Mouse (Mus musculus) limb, embryonic 12.5 days (tissue): ENCODE data around the gene Cfi. TPM values are rescaled to one million over a fixed set of nuclear protein-coding genes. Genes with fewer than 3 reads are reported as not detected.

Source experiments
- ATAC-seq: fragments of 200-750 bp; cut with Nextera tagmentation; 2 replicates; pipeline ENCODE4 v1.8.0; 2017; ENCODE audit warnings: low read depth, moderate TSS enrichment; ENCODE audit not compliant: insufficient number of reproducible peaks, insufficient read depth, low FRiP score, low TSS enrichment
- H3K27ac ChIP-seq: fragments of 300-500 bp; sonication (generic); 2 replicates; pipeline ENCODE4 v1.5.1; 2016; ENCODE audit warnings: mild to moderate bottlenecking, moderate library complexity
- H3K27me3 ChIP-seq: fragments of 300-500 bp; sonication (generic); 2 replicates; pipeline ENCODE4 v1.6.1; 2016; ENCODE audit warnings: mild to moderate bottlenecking, moderate library complexity
- H3K36me3 ChIP-seq: fragments of 300-500 bp; sonication (generic); 2 replicates; pipeline ENCODE4 v1.6.1; 2016; ENCODE audit warnings: mild to moderate bottlenecking, moderate library complexity
- H3K4me1 ChIP-seq: fragments of 300-500 bp; sonication (generic); replicated peaks from 2 replicates; pipeline ENCODE4 v1.6.1; 2016
- H3K4me2 ChIP-seq: fragments of 300-500 bp; sonication (generic); 2 replicates; pipeline ENCODE4 v1.6.1; 2016; ENCODE audit warnings: mild to moderate bottlenecking, moderate library complexity
- H3K4me3 ChIP-seq: fragments of 300-500 bp; sonication (generic); replicated peaks from 2 replicates; pipeline ENCODE4 v1.5.1; 2016; ENCODE audit warnings: mild to moderate bottlenecking
- H3K9ac ChIP-seq: fragments of 300-500 bp; sonication (generic); replicated peaks from 2 replicates; pipeline ENCODE4 v1.6.1; 2016; ENCODE audit warnings: mild to moderate bottlenecking, moderate library complexity
- H3K9me3 ChIP-seq: fragments of 300-500 bp; sonication (generic); 2 replicates; pipeline ENCODE4 v1.6.1; 2016; ENCODE audit warnings: mild to moderate bottlenecking, moderate library complexity
- WGBS: fragments of 180-500 bp; shearing (Covaris S2); methylation state at CpG from one replicate; pipeline ENCODE4 v1.1.7; 2016; 5-methylcytosine and 5-hydroxymethylcytosine counted together
- polyA plus RNA-seq: library from polyadenylated mRNA; unstranded; fragments of >200 nt; fragmentation: Nextera tagmentation; extraction: Ambion mirVana; gene quantifications from 2 replicates; pipeline ENCODE4 v1.2.1, GENCODE M21; 2016

Gene Cfi
- 0.13 and 0.23 TPM in 2 replicates for polyA plus RNA-seq

DNA sequence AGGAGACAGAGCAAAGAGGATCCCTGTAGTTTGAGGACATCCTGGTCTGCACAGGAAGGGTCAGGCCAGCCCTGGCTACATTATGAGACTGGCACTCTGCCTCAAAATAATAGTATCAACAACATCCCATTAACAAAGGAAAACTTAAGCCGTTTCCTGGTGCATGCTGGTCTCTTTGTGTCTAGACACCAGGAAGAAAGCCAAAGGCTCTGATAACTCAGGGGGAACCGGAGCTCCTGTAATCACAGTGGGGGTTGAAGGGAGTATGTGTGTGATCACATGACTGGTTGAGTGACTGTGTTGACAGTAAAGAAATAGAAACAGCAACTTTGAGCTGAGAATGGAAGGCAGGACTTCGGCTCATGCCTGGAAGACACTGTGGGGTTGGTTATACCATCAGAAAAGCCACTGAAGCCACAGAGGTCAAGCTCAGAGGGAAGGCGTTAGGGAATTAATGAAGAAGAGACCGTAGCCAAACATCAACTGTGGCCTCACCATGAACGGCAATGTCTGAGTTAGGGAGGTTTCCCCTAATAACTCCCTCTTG lies at the start of gene Cfi:
TSS of gene Cfi (plus strand) at position 497 of the 547 bp plus-strand sequence.
- H3K27ac ChIP-seq: no peak within 1 kb of the TSS
- H3K27me3 ChIP-seq: no peaks in the 10 kb centered on the region
- no peak within 1 kb of the TSS for H3K4me3 ChIP-seq
- no peaks in the 10 kb centered on the region for H3K4me1 ChIP-seq
- 72% methylated on average over 6 of the region's 6 CpGs for WGBS
- no peak for ATAC-seq
- no peaks in the 10 kb centered on the region for H3K9me3 ChIP-seq
- 0 out of 2 replicates have a peak within 1 kb of the TSS, but pooled peaks have one; percentile 2 for H3K4me2 ChIP-seq
- H3K36me3 ChIP-seq: no peaks in the 10 kb centered on the region
- H3K9ac ChIP-seq: no peak within 1 kb of the TSS

GRCm38 (mm10) chr3:129793801-129794200 lies 41.9 kb upstream of the Cfi start:
- Histone ChIP-seq H3K4me1 (no peaks in the 10 kb centered on the region), H3K9me3 (no peaks in the 10 kb centered on the region), H3K4me2 (no peak overlapping the region), H3K4me3 (no peak overlapping the region), H3K27me3 (no peaks in the 10 kb centered on the region), H3K36me3 (no peaks in the 10 kb centered on the region), H3K9ac (no peak overlapping the region), H3K27ac (no peak overlapping the region)
- ATAC-seq: no peak
- WGBS: 89% methylated on average over 5 of the region's 5 CpGs

GRCm38 (mm10) chr3:129797341-129797740 lies 38.3 kb upstream of the Cfi start:
- Histone ChIP-seq H3K27me3 (no peaks in the 10 kb centered on the region), H3K9me3 (no peaks in the 10 kb centered on the region), H3K4me3 (no peak overlapping the region), H3K9ac (no peak overlapping the region), H3K27ac (no peak overlapping the region), H3K4me2 (no peak overlapping the region), H3K4me1 (no peaks in the 10 kb centered on the region), H3K36me3 (no peaks in the 10 kb centered on the region)
- WGBS: 81% methylated on average over 5 of the region's 5 CpGs
- ATAC-seq: no peak

DNA sequence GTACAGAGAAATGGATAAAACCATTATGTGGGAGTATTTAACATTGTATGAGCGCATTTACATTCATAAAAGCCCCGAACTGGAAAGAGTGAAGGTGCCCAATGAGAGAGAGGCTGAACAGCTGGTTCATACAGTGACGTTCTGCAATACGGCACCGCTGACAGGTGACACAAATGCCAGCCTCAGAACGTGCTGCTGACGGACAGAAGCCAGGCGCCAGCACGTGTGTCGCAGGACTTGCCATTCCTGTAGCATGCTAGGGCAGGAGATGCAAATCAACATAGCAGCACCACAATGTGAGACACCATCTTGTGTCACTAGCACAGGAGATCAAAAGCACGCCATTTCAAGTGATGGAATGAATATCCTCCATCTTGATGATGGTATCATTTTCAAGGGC lies 37.1 kb upstream of the Cfi start:
- H3K9ac ChIP-seq: no peak overlapping the region
- H3K4me3 ChIP-seq: no peak overlapping the region
- no peaks in the 10 kb centered on the region for H3K9me3 ChIP-seq
- no peak overlapping the region for H3K4me2 ChIP-seq
- H3K36me3 ChIP-seq: no peaks in the 10 kb centered on the region
- 75% methylated on average over 11 of the region's 11 CpGs for WGBS
- no peak for ATAC-seq
- H3K27me3 ChIP-seq: no peaks in the 10 kb centered on the region
- H3K27ac ChIP-seq: no peak overlapping the region
- no peaks in the 10 kb centered on the region for H3K4me1 ChIP-seq

DNA sequence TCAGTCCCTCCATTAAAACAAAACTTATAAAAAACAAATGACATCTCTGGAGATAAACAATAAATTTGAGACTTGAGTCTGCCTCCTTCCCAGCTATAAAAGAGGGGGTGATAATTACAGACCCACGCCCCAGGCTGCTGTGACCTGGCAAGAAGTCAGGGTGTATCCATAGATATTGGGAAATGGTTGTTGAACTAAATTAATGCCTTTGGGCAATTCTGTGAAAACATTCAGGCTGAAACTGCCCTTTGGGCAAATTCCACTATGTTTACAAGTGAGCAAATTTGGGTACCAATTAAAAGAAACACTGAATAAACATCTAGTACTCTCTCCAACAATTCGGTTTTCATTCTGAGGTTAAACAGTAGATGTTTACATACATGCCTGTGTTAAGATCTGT lies 36.7 kb upstream of the Cfi start:
- Histone ChIP-seq H3K27me3 (no peaks in the 10 kb centered on the region), H3K9ac (no peak overlapping the region), H3K4me3 (no peak overlapping the region), H3K4me2 (no peak overlapping the region), H3K27ac (no peak overlapping the region), H3K9me3 (no peaks in the 10 kb centered on the region), H3K4me1 (no peaks in the 10 kb centered on the region), H3K36me3 (no peaks in the 10 kb centered on the region)
- WGBS: 71% methylated on average over 2 of the region's 2 CpGs
- ATAC-seq: no peak

- H3K36me3 ChIP-seq: no peaks in the 10 kb centered on the region
- H3K27ac ChIP-seq: no peak within 1 kb of the TSS
- no peaks in the 10 kb centered on the region for H3K27me3 ChIP-seq
- no peak within 1 kb of the TSS for H3K4me2 ChIP-seq
- 75% methylated on average over 10 of the region's 10 CpGs for WGBS
- no peaks in the 10 kb centered on the region for H3K4me1 ChIP-seq
- H3K9ac ChIP-seq: no peak within 1 kb of the TSS
- no peaks in the 10 kb centered on the region for H3K9me3 ChIP-seq
- ATAC-seq: no peak
- H3K4me3 ChIP-seq: no peak within 1 kb of the TSS
Measured at GRCm38 (mm10) chr3:129803765-129804164, 31.9 kb upstream of the Cfi start, which contains the start of gene Lrit3. Gene Lrit3 (minus strand): TSS chr3:129804030.

DNA sequence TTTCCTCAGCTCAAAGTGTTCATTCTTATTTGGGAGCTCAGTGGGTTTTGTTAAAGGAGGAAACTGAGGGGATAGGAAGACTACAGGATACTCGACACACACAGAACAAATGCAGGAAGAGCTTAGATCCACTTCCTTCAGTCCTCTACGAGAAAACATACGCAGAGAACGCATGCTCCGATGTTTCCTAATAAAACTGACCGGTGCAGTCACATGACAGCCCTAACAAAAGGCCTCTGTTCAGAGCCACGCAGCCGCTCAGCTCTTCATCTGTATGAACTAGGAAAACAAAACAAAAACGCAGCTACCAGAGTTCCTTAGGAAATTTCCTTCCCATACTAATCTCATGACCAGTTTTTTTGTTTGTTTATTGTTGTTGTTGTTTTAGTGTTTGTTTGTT lies 14.8 kb upstream of the Cfi start:
- 74% methylated on average over 9 of the region's 9 CpGs for WGBS
- 0 out of 2 replicates have a peak overlapping the region, but pooled peaks have one; percentile 45 for H3K27ac ChIP-seq
- no peak overlapping the region for H3K4me3 ChIP-seq
- H3K27me3 ChIP-seq: no peaks in the 10 kb centered on the region
- no peak overlapping the region for H3K4me2 ChIP-seq
- no peak overlapping the region for H3K9ac ChIP-seq
- peaks cover 26% of the 10 kb centered on the region for H3K36me3 ChIP-seq
- H3K9me3 ChIP-seq: no peaks in the 10 kb centered on the region
- no peaks in the 10 kb centered on the region for H3K4me1 ChIP-seq
- no peak for ATAC-seq

- H3K9ac ChIP-seq: no peak overlapping the region
- H3K27me3 ChIP-seq: no peaks in the 10 kb centered on the region
- H3K4me1 ChIP-seq: no peaks in the 10 kb centered on the region
- H3K27ac ChIP-seq: no peak overlapping the region
- H3K36me3 ChIP-seq: peaks cover 34% of the 10 kb centered on the region
- no peak overlapping the region for H3K4me3 ChIP-seq
- no peaks in the 10 kb centered on the region for H3K9me3 ChIP-seq
- no peak overlapping the region for H3K4me2 ChIP-seq
- ATAC-seq: no peak
- 84% methylated on average over 8 of the region's 8 CpGs for WGBS
Measured at GRCm38 (mm10) chr3:129821736-129822135, 13.9 kb upstream of the Cfi start.

DNA sequence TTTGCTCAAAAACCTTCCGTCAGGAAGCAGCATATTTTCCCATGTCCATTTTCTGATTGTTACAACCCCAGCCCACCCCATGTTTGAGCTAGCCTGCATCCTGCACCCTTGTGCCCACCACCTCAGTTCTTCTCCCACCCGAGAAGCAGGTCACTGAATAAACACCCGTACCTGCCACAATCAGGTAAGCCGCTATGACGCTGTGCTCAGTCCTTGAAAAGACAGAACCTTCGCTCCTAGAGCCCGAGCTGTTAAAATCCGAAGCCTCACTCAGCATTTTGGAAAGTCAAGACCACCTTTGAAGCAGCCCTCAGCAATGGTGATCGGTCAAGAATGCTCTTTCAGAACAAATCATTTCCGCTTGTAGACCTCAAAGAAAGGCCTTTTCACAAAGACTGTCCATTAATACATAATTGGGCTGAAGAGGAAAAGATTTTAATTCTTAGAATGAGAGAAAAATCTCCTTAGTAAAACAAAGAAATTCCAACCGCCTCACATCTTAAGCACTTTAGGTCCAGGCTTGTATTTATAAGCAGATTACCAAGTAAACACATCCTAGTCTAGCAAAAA lies 13.4 kb upstream of the Cfi start, which contains the start of gene Rrh:
TSS of gene Rrh (minus strand) at position 382 of the 570 bp plus-strand sequence.
- Histone ChIP-seq H3K27me3 (no peaks in the 10 kb centered on the region), H3K27ac (no peak within 1 kb of the TSS), H3K4me3 (no peak within 1 kb of the TSS), H3K9me3 (no peaks in the 10 kb centered on the region), H3K4me2 (no peak within 1 kb of the TSS), H3K36me3 (peaks cover 36% of the 10 kb centered on the region), H3K9ac (no peak within 1 kb of the TSS), H3K4me1 (no peaks in the 10 kb centered on the region)
- no peak for ATAC-seq
- 94% methylated on average over 11 of the region's 11 CpGs for WGBS

- Histone ChIP-seq H3K9ac (no peak overlapping the region), H3K9me3 (no peaks in the 10 kb centered on the region), H3K27me3 (no peaks in the 10 kb centered on the region), H3K4me3 (no peak overlapping the region), H3K27ac (no peak overlapping the region), H3K36me3 (peaks cover 43% of the 10 kb centered on the region), H3K4me2 (no peak overlapping the region), H3K4me1 (no peaks in the 10 kb centered on the region)
- ATAC-seq: no peak
- 60% methylated on average over 5 of the region's 5 CpGs for WGBS
Measured at GRCm38 (mm10) chr3:129823293-129823692, 12.4 kb upstream of the Cfi start.

DNA sequence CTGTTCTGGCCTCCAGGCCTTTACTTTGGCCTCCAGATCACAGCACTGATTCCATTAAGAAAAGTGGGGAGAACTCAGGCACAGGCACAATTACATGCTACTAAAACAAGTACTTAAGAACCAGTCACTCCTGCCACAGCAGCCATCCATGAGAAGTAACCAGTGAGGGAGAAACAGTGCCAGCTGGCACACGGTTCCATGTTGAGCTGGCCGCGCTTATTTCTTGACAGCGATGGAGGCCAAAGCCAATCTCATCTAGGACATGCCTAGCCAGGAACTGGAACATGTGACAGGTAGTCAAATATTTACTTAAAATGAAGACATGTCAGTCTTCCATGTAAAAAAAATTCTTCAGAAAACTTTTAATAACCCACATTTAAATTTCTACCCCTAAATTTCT lies 11.5 kb upstream of the Cfi start:
- Histone ChIP-seq H3K36me3 (peaks cover 49% of the 10 kb centered on the region), H3K4me2 (no peak overlapping the region), H3K9me3 (no peaks in the 10 kb centered on the region), H3K9ac (no peak overlapping the region), H3K4me3 (no peak overlapping the region), H3K4me1 (0 out of 2 replicates have a peak, but pooled peaks cover under 1% of the 10 kb centered on the region), H3K27ac (no peak overlapping the region), H3K27me3 (no peaks in the 10 kb centered on the region)
- ATAC-seq: no peak
- WGBS: 95% methylated on average over 4 of the region's 4 CpGs

DNA sequence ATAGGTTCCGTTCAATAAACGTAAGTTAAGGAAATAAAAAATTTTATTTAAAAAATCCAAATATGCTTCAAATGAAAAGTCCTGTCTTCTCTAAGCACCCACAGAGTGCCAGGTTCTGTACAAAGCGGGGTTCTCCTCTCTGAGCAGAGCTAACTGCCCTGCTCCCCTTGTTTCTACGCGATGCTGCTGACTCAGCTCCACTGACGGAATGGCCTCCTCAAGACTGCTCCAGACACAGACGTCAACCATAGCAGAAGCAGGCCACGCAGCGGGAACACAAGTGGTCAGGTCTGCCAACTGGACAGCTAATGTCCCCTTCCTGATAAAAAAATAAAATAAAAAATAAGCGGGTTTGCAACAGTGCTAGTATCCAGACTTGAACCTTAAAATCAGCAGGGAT lies 10.8 kb upstream of the Cfi start:
- WGBS: 95% methylated on average over 10 of the region's 10 CpGs
- Histone ChIP-seq H3K36me3 (peaks cover 49% of the 10 kb centered on the region), H3K4me3 (no peak overlapping the region), H3K4me1 (peaks cover 8% of the 10 kb centered on the region), H3K27ac (no peak overlapping the region), H3K27me3 (no peaks in the 10 kb centered on the region), H3K9me3 (no peaks in the 10 kb centered on the region), H3K9ac (no peak overlapping the region), H3K4me2 (no peak overlapping the region)
- ATAC-seq: no peak
